ENCODE assay signal across 26 mouse cellular contexts in genomic region chr7:127355796-127356195, GRCm38 (mm10).
"Had no signal": no experiment of that assay in that cellular context is flagged by ENCODE, and none has a peak within 500 bp of the region (broad histone marks: within the 10 kb centered on the region; RNA-seq: fewer than 3 reads in every experiment).

No protein-coding gene starts in this region.

- H3K9ac ChIP-seq: heart, embryonic 12.5 days; hindbrain, embryonic 12.5 days; hindbrain, embryonic 14.5 days; intestine, embryonic 15.5 days; limb, embryonic 13.5 days; limb, embryonic 15.5 days; liver, embryonic 12.5 days; liver, embryonic 14.5 days had no signal

- H3K4me1 ChIP-seq: heart, embryonic 10.5 days; heart, embryonic 12.5 days; hindbrain, embryonic 10.5 days; hindbrain, embryonic 12.5 days; limb, embryonic 13.5 days; limb, embryonic 15.5 days; liver, embryonic 12.5 days had no signal

- DNase-seq: gastrocnemius, adult 2 months; gastrocnemius, postnatal 10 days; gastrocnemius, postnatal 36 days; heart, adult 18-20 months; heart, postnatal 10 days; heart, postnatal 4 days; kidney, adult 18-20 months; kidney, adult 8-10 months; kidney, postnatal 10 days; kidney, postnatal 25 days; kidney, postnatal 4 days; left cerebral cortex, postnatal 4 days had no signal

- H3K27me3 ChIP-seq: intestine, embryonic 15.5 days had no signal

- H3K4me2 ChIP-seq: heart, embryonic 12.5 days; hindbrain, embryonic 12.5 days; hindbrain, embryonic 14.5 days; intestine, embryonic 15.5 days; limb, embryonic 13.5 days; limb, embryonic 15.5 days; liver, embryonic 12.5 days had no signal

- H3K27ac ChIP-seq: gastrocnemius, adult 2 months; heart, embryonic 10.5 days; hindbrain, embryonic 10.5 days; hindbrain, embryonic 12.5 days; hindbrain, embryonic 14.5 days; intestine, embryonic 15.5 days; layer of hippocampus, adult 2 months; left cerebral cortex, adult 2 months; limb, embryonic 13.5 days; limb, embryonic 15.5 days; liver, embryonic 12.5 days; liver, embryonic 14.5 days had no signal

- H3K9me3 ChIP-seq: heart, embryonic 10.5 days; heart, embryonic 12.5 days; hindbrain, embryonic 10.5 days; hindbrain, embryonic 12.5 days; intestine, embryonic 15.5 days; limb, embryonic 13.5 days; limb, embryonic 15.5 days; liver, embryonic 12.5 days had no signal

- H3K36me3 ChIP-seq: heart, embryonic 10.5 days; heart, embryonic 12.5 days; hindbrain, embryonic 10.5 days; hindbrain, embryonic 12.5 days; intestine, embryonic 15.5 days; limb, embryonic 13.5 days; limb, embryonic 15.5 days; liver, embryonic 12.5 days had no signal

- H3K4me3 ChIP-seq: gastrocnemius, adult 2 months; heart, embryonic 10.5 days; heart, embryonic 12.5 days; hindbrain, embryonic 10.5 days; hindbrain, embryonic 12.5 days; intestine, embryonic 15.5 days; layer of hippocampus, adult 2 months; left cerebral cortex, adult 2 months; limb, embryonic 13.5 days; limb, embryonic 15.5 days; liver, embryonic 12.5 days had no signal

- ATAC-seq: hindbrain, embryonic 16.5 days; inflammation-experienced regulatory T-cells, adult 6 months; intestine, embryonic 15.5 days; liver, embryonic 12.5 days had no signal
